Mouse (Mus musculus) ES-Bruce4 (cell line): ENCODE measurements around the gene Cdkal1.

Experiments used
- CTCF ChIP-seq: IDR thresholded peaks from one replicate; pipeline ENCODE4 v1.8.1; 2011; ENCODE audit warnings: low read depth, low read length
- EP300 ChIP-seq: IDR thresholded peaks from 2 replicates; pipeline ENCODE4 v1.6.1; 2011; ENCODE audit warnings: low read depth, low read length; ENCODE audit not compliant: insufficient read depth
- POLR2A ChIP-seq: IDR thresholded peaks from one replicate; pipeline ENCODE4 v1.8.1; 2011; ENCODE audit warnings: low read length; ENCODE audit not compliant: insufficient read depth

- no peak for TF ChIP-seq CTCF
- no peak for TF ChIP-seq EP300
- no peak for TF ChIP-seq POLR2A
Measured at GRCm38 (mm10) chr13:29857436-29857835, 2.0 kb upstream of the Cdkal1 start.
